Mouse (Mus musculus): ENCODE measurements around the gene R3hdm2. TPM values are rescaled to one million over a fixed set of nuclear protein-coding genes. Genes with fewer than 3 reads are reported as not detected.
A peak's percentile ranks its signal among the peaks of the same experiment; 100 is the strongest.

The R3hdm2 gene
- polyA plus RNA-seq, 1 experiment from 2014 or later, result 36.1 TPM

DNA sequence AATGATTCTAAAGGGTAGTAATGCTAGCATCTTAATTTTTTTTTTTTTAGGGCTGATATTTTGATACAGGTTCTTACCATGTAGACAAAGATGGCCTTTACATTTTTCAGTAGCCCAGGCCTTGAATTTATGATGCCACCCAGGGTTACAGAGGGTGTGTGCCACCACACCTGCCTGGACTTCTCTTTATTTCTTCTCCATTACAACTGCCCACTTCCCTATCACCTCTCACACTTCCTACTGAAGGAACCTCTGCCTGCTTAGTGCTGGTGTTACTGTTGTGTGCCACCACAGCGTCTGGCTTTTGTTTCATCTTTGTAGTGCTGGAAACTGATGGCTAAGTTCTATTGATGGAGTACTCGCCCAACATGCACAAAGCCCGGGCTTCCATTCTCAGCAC lies 19.4 kb upstream of the R3hdm2 start:
- H3K4me1 ChIP-seq (ENCODE audit: control insufficient read depth, insufficient read depth, low read length), result no peaks in the 10 kb centered on the region
- no peak overlapping the region for H3K4me3 ChIP-seq (ENCODE audit: low read depth, low read length)
- 78% methylated on average over 3 of the region's 3 CpGs for WGBS
- H3K27me3 ChIP-seq (ENCODE audit: control insufficient read depth, insufficient read depth, low read length), result no peaks in the 10 kb centered on the region
- no peak overlapping the region for H3K4me2 ChIP-seq (ENCODE audit: low read depth, low read length)
- H3K9ac ChIP-seq (replicated peaks; ENCODE audit: low read length), result no peak overlapping the region
- ATAC-seq (replicated peaks; ENCODE audit: insufficient number of reproducible peaks, low FRiP score, low TSS enrichment, low read depth) (no peak), DNase-seq (ENCODE audit: low spot score) (no peak)
- H3K36me3 ChIP-seq (replicated peaks; ENCODE audit: control insufficient read depth, insufficient read depth, low read depth, low read length), result no peaks in the 10 kb centered on the region
- no peak overlapping the region for H3K27ac ChIP-seq (replicated peaks; ENCODE audit: low read depth, low read length)
- H3K9me3 ChIP-seq (replicated peaks; ENCODE audit: control insufficient read depth, low read length), result no peaks in the 10 kb centered on the region

DNA sequence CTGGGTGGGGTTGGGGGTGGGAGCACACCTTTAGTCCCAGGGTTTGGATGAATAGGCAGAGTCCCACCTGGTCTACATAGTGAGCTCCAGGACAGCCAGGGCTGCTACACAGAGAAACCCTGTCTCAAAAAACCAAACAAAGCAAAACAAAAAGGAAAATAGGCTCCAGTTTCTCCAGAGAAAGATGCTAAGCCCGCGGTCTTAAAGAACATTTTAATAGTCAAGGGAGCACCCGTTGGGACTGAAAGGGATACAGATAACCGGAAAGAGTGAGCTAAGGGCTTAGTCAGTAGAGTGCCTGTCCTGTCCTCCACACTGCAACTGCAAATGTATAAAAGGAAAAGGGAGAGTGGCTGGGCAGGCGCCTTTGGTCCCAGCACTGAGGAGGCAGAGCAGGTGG lies 13.0 kb upstream of the R3hdm2 start:
- Histone ChIP-seq H3K27ac (replicated peaks; ENCODE audit: low read depth, low read length) (no peak overlapping the region), H3K9ac (replicated peaks; ENCODE audit: low read length) (no peak overlapping the region), H3K4me2 (ENCODE audit: low read depth, low read length) (no peak overlapping the region), H3K4me3 (ENCODE audit: low read depth, low read length) (no peak overlapping the region), H3K27me3 (ENCODE audit: control insufficient read depth, insufficient read depth, low read length) (no peaks in the 10 kb centered on the region), H3K9me3 (replicated peaks; ENCODE audit: control insufficient read depth, low read length) (no peaks in the 10 kb centered on the region), H3K36me3 (replicated peaks; ENCODE audit: control insufficient read depth, insufficient read depth, low read depth, low read length) (no peaks in the 10 kb centered on the region), H3K4me1 (ENCODE audit: control insufficient read depth, insufficient read depth, low read length) (no peaks in the 10 kb centered on the region)
- 66% methylated on average over 5 of the region's 5 CpGs for WGBS
- no peak for DNase-seq (ENCODE audit: low spot score)
- ATAC-seq (replicated peaks; ENCODE audit: insufficient number of reproducible peaks, low FRiP score, low TSS enrichment, low read depth), result no peak

DNA sequence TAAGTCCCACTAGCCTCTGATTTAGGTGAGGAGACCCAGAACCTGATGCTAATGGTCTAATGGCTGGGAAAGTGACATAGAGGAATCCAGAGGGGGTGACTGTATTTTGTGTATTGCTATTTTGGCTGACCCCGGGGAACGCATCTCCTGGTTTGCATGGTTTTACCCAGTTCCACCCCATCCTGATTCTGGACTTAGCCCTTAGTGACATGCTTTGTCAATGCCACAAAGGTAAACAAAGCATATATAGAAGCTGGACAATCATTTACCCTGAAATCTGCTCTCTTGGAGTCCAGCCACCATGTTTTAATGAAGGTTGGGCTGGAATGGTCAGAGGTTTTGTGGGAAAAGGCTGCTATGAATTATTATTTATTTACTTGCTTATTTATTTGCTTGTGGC lies 11.9 kb upstream of the R3hdm2 start:
- H3K27ac ChIP-seq (replicated peaks; ENCODE audit: low read depth, low read length), result no peak overlapping the region
- H3K9me3 ChIP-seq (replicated peaks; ENCODE audit: control insufficient read depth, low read length), result no peaks in the 10 kb centered on the region
- no peak overlapping the region for H3K4me3 ChIP-seq (ENCODE audit: low read depth, low read length)
- no peaks in the 10 kb centered on the region for H3K36me3 ChIP-seq (replicated peaks; ENCODE audit: control insufficient read depth, insufficient read depth, low read depth, low read length)
- H3K9ac ChIP-seq (replicated peaks; ENCODE audit: low read length), result no peak overlapping the region
- no peaks in the 10 kb centered on the region for H3K27me3 ChIP-seq (ENCODE audit: control insufficient read depth, insufficient read depth, low read length)
- WGBS, result 86% methylated on average over 2 of the region's 2 CpGs
- no peaks in the 10 kb centered on the region for H3K4me1 ChIP-seq (ENCODE audit: control insufficient read depth, insufficient read depth, low read length)
- DNase-seq (ENCODE audit: low spot score), result no peak
- H3K4me2 ChIP-seq (ENCODE audit: low read depth, low read length), result no peak overlapping the region
- ATAC-seq (replicated peaks; ENCODE audit: insufficient number of reproducible peaks, low FRiP score, low TSS enrichment, low read depth), result no peak

DNA sequence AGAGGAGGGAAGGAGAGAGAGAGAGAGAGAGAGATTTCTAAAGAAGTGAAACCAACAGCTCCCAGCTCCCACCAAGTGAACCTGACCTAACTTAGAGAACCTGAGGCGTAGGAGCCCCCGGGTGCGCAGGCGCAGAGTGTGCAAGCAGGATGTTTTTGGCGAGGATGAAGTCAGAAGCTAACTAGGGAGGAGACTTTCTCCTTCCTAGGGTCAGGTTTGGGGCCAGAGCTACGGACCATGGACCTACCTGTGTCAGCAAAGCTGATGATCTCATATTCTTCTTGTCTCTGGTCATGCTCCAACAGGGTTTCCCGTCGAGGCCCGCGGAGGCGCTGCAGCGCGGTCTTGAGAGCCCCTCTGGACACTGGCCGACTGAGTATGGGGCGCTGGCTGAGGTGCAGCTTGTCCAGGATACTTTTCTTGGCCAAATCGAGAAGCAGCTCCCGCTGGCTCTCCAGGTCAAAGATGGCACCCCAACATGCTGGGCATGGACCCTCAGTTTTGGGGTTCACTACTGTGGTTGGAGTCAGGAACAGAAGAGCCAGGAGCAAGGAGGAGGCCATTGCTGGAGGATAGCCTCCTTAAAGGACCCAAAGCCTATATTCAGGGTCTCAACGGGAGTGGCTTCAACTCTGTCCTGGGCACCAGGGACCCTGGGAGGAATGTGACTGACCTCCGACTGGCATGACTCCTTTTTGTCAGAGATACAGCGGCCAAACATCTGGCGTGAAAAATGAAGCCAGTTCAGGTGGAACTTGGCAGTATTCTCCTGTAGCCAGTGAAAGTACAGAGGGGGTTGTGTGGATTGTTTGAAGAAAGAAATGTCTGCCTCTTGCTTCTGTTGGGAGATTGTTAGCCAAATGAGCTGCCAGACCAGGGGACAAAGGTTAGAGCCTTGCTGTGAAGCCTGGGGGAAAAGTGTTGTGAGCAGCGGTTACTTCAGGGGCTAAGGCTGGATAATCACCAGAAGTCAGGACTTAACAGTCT lies 10.0 kb upstream of the R3hdm2 start, which contains the start of gene Inhbc:
Gene Inhbc (minus strand): TSS at position 598 of the 987 bp plus-strand sequence.
- ATAC-seq (replicated peaks; ENCODE audit: insufficient number of reproducible peaks, low FRiP score, low TSS enrichment, low read depth) (no peak), DNase-seq (ENCODE audit: low spot score) (no peak)

DNA sequence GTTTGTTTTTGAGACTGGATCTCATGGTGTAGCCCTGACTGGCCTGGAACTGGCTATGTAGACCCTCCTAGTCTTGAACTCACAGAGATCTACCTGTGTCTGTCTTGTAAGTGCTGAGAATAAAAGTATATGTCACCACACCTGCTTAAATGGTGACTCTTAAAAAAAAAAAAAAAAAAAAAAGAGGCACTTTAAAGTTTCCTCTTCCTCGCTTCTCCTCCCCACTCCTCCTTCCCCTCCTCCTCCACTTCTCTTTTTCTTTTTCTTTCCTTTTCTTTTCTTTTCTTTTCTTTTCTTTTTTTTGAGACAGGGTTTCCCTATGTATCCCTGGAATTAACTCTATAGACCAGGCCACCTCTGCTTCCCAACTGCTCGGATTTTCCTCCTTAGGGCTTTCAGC lies 9.1 kb upstream of the R3hdm2 start:
- H3K27me3 ChIP-seq (ENCODE audit: control insufficient read depth, insufficient read depth, low read length), result no peaks in the 10 kb centered on the region
- H3K9ac ChIP-seq (replicated peaks; ENCODE audit: low read length), result no peak overlapping the region
- no peak for ATAC-seq (replicated peaks; ENCODE audit: insufficient number of reproducible peaks, low FRiP score, low TSS enrichment, low read depth)

More for the DNA sequence above, 10.0 kb upstream of the R3hdm2 start, which contains the start of gene Inhbc:
- no peak within 1 kb of the TSS for H3K4me3 ChIP-seq (ENCODE audit: low read depth, low read length)
- H3K9me3 ChIP-seq (replicated peaks; ENCODE audit: control insufficient read depth, low read length), result no peaks in the 10 kb centered on the region
- no peaks in the 10 kb centered on the region for H3K27me3 ChIP-seq (ENCODE audit: control insufficient read depth, insufficient read depth, low read length)
- no peak within 1 kb of the TSS for H3K9ac ChIP-seq (replicated peaks; ENCODE audit: low read length)
- H3K4me1 ChIP-seq (ENCODE audit: control insufficient read depth, insufficient read depth, low read length), result no peaks in the 10 kb centered on the region
- no peak within 1 kb of the TSS for H3K27ac ChIP-seq (replicated peaks; ENCODE audit: low read depth, low read length)
- H3K36me3 ChIP-seq (replicated peaks; ENCODE audit: control insufficient read depth, insufficient read depth, low read depth, low read length), result no peaks in the 10 kb centered on the region
- no peak within 1 kb of the TSS for H3K4me2 ChIP-seq (ENCODE audit: low read depth, low read length)
- 77% methylated on average over 22 of the region's 22 CpGs for WGBS

DNA sequence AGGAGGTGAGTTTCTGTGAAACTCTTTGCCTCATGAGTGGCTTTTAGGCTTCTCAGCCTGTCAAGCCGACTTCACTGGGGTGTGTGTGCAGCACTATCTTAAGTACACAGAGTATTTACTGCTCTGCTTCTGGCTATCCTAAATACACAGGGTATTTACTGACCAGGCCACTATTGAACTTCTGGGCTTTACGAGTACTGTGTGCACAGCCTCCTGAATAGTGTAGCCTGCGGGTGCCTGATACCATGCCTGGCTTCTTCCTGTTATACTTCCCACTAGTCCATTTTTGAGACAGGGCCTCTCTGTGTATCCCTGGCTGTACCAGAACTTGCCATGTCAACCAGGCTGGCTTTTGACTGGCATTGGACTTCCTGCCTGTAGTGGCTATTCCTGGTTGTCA lies 2.4 kb upstream of the R3hdm2 start:
- no peak for ATAC-seq (replicated peaks; ENCODE audit: insufficient number of reproducible peaks, low FRiP score, low TSS enrichment, low read depth)
- H3K4me1 ChIP-seq (ENCODE audit: control insufficient read depth, insufficient read depth, low read length), result no peaks in the 10 kb centered on the region
- no peak overlapping the region for H3K27ac ChIP-seq (replicated peaks; ENCODE audit: low read depth, low read length)
- no peaks in the 10 kb centered on the region for H3K9me3 ChIP-seq (replicated peaks; ENCODE audit: control insufficient read depth, low read length)
- no peak overlapping the region for H3K9ac ChIP-seq (replicated peaks; ENCODE audit: low read length)
- no peak overlapping the region for H3K4me3 ChIP-seq (ENCODE audit: low read depth, low read length)
- no peaks in the 10 kb centered on the region for H3K27me3 ChIP-seq (ENCODE audit: control insufficient read depth, insufficient read depth, low read length)
- H3K4me2 ChIP-seq (ENCODE audit: low read depth, low read length), result no peak overlapping the region
- 81% methylated on average over 3 of the region's 3 CpGs for WGBS
- H3K36me3 ChIP-seq (replicated peaks; ENCODE audit: control insufficient read depth, insufficient read depth, low read depth, low read length), result no peaks in the 10 kb centered on the region
- no peak for DNase-seq (ENCODE audit: low spot score)

More for the DNA sequence above, 9.1 kb upstream of the R3hdm2 start:
- DNase-seq (ENCODE audit: low spot score), result no peak
- WGBS, result 64% methylated on average over 2 of the region's 2 CpGs
- Histone ChIP-seq H3K4me3 (ENCODE audit: low read depth, low read length) (no peak overlapping the region), H3K9me3 (replicated peaks; ENCODE audit: control insufficient read depth, low read length) (no peaks in the 10 kb centered on the region), H3K36me3 (replicated peaks; ENCODE audit: control insufficient read depth, insufficient read depth, low read depth, low read length) (no peaks in the 10 kb centered on the region), H3K4me1 (ENCODE audit: control insufficient read depth, insufficient read depth, low read length) (no peaks in the 10 kb centered on the region), H3K4me2 (ENCODE audit: low read depth, low read length) (no peak overlapping the region), H3K27ac (replicated peaks; ENCODE audit: low read depth, low read length) (no peak overlapping the region)

DNA sequence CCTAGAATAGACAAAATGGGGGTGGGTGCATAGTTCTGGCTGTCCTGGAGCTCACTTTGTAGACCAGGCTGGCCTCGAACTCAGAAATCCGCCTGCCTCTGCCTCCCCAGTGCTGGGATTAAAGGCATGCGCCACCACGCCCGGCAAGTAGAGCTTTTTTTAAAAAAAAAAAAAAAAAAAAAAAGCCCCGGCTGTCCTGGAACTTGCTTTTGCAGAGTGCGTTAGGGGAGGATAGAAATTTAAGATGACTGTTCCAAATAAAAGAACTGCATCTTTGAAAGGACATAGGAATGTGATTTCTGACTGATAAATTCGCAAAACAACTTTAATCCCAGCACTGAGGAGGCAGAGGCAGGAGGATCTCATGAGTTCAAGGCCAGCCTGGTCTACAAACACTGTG lies 473 bp upstream of the R3hdm2 start:
- 87% methylated on average over 8 of the region's 8 CpGs for WGBS
- Histone ChIP-seq H3K4me2 (ENCODE audit: low read depth, low read length) (peak overlapping the region; percentile 54), H3K9ac (replicated peaks; ENCODE audit: low read length) (peak overlapping the region; percentile 88), H3K27ac (replicated peaks; ENCODE audit: low read depth, low read length) (peak overlapping the region; percentile 92), H3K27me3 (ENCODE audit: control insufficient read depth, insufficient read depth, low read length) (no peaks in the 10 kb centered on the region), H3K4me3 (ENCODE audit: low read depth, low read length) (peak overlapping the region; percentile 60; the same call in 1 of the 2 replicates), H3K36me3 (replicated peaks; ENCODE audit: control insufficient read depth, insufficient read depth, low read depth, low read length) (no peaks in the 10 kb centered on the region), H3K4me1 (ENCODE audit: control insufficient read depth, insufficient read depth, low read length) (no peaks in the 10 kb centered on the region), H3K9me3 (replicated peaks; ENCODE audit: control insufficient read depth, low read length) (no peaks in the 10 kb centered on the region)
- DNase-seq (ENCODE audit: low spot score), result no peak
- ATAC-seq (replicated peaks; ENCODE audit: insufficient number of reproducible peaks, low FRiP score, low TSS enrichment, low read depth), result no peak

Measured in embryonic facial prominence, embryonic 11.5 days (tissue).